Mouse (Mus musculus) myocyte (in vitro differentiated cells): ENCODE results near the gene Zfp827.

Experiments used
- E2F4 ChIP-seq: IDR thresholded peaks from one replicate; pipeline ENCODE4 v1.6.1; 2011; ENCODE audit warnings: mild to moderate bottlenecking, control low read depth, moderate library complexity; ENCODE audit not compliant: insufficient read depth
- POLR2A ChIP-seq: IDR thresholded peaks from one replicate; pipeline ENCODE4 v1.6.1; 2011; ENCODE audit warnings: low read depth, mild to moderate bottlenecking, control low read depth, moderate library complexity; ENCODE audit not compliant: insufficient read length
- USF1 ChIP-seq: IDR thresholded peaks from one replicate; pipeline ENCODE4 v1.6.1; 2011; ENCODE audit warnings: low read depth, mild to moderate bottlenecking, control low read depth, moderate library complexity

DNA sequence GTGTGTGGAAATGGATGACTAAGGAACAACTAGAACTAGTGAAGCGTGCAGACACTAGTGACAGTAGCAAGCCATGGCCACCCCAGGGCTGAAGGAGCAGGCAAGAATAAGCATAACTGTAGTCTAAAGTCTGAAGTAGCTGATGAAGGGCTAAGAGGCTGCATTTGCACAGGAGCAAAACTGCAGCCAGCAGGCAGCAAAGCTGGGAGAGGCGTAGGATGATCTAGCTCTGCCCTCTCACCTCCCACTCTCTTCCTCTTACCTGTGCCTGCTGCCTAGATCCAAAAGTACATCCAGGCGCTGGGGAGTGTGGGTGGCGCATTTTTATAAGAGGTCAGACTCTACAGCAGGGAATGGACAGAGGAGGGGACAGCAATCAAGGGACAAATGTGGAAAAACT lies 12.2 kb upstream of the Zfp827 start:
- TF ChIP-seq POLR2A (no peak), E2F4 (no peak), USF1 (no peak)
